Mouse (Mus musculus): ENCODE data around the gene Plcb1.

- TF ChIP-seq CTCF (IDR thresholded peaks at IDR 0.05; ENCODE audit: insufficient read depth, low read length): no peak
- no peak for TF ChIP-seq POLR2A (IDR thresholded peaks at IDR 0.05; ENCODE audit: borderline replicate concordance, extremely low read depth, low read depth, low read length)
These were observed 191.0 kb downstream of the Plcb1 start for GRCm38 (mm10) chr2:134976796-134977330.

Measured in lung, adult 2 months (tissue).